Mouse (Mus musculus): ENCODE measurements around the gene B230307C23Rik.
A peak's percentile ranks its signal among the peaks of the same experiment; 100 is the strongest.
"Not testable (repeated sequence)": the region's sequence is repeated elsewhere in the genome, so short reads cannot be mapped to it uniquely, and the experiment has no call there.

The B230307C23Rik gene

GRCm38 (mm10) chr16:97996616-97997382 lies at the start of gene B230307C23Rik:
Gene B230307C23Rik (plus strand): TSS chr16:97997315.
- DNase-seq (ENCODE audit: low spot score in 2 of 2), result peak; percentile 91 to 94

- no peak for DNase-seq (ENCODE audit: low spot score in 2 of 2)
Observed at GRCm38 (mm10) chr16:97948836-97949235, 48.3 kb upstream of the B230307C23Rik start.

GRCm38 (mm10) chr16:97950061-97950460 lies 47.1 kb upstream of the B230307C23Rik start:
- no peak for DNase-seq (ENCODE audit: low spot score in 2 of 2)

GRCm38 (mm10) chr16:97952371-97952770 lies 44.7 kb upstream of the B230307C23Rik start:
- no peak for DNase-seq (ENCODE audit: low spot score in 2 of 2)

DNA sequence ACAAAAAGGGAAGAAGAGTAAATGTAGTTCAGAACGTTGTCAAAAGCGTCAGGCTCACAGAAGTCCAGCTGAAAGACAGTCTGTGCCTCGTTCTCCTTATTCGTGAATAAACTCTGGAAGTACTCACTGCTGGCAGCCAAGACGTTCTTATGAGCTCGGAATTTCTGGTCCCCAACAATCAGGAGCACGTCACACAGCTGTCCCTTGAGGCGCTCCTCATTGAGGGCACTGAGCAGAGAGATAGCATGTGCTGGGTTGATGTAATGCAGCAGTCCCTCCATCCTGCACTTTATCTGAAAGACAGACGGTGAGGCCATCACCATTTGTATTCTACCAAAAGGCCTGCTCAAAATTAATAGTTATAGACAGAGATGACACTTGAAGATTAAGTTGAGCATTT lies 44.3 kb upstream of the B230307C23Rik start:
- DNase-seq (ENCODE audit: low spot score in 2 of 2), result no peak

DNA sequence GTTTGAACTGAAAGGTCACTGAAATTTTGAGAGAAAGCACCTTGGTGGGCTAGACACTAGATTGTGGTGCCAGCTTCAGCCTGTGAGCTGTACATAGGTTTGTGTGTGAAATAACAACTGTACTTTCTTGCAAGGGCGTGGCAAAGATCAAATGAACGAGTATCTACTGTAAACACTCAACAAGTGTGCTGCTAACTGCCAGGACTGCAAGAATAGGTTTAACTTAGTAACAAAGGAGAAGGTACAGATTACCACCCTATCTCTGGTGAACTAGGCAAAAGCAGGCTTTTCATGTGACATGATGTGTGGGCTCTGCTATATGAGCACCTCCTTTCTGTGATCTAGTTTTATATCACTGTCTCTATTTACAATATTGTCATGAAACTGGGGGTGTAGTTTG lies 43.8 kb upstream of the B230307C23Rik start:
- DNase-seq (ENCODE audit: low spot score in 2 of 2), result no peak

DNA sequence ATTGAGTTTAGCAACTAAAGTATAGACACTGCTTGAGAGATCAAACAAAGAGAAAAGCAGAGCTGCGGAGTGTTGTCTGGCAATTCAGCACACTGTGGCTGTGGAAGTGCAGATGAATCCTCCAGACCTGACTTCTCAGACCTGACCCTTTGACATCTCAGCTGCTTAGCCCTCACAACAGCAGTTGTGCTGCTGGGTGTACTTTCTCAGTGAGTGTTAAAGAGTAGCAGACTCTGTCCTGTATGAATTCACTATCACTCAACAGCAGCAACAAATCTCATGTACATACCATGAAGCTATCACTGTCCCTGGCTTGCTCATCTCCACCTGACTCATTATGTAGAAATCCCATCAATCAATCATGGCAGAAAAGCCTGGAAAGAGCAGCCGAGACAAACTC lies 41.1 kb upstream of the B230307C23Rik start:
- no peak for DNase-seq (ENCODE audit: low spot score in 2 of 2)

- DNase-seq (ENCODE audit: low spot score in 2 of 2), result peak; percentile 48 to 54
Observed at GRCm38 (mm10) chr16:97957626-97958025, 39.5 kb upstream of the B230307C23Rik start.

GRCm38 (mm10) chr16:97958401-97958973 lies 38.6 kb upstream of the B230307C23Rik start:
- no peak for DNase-seq (ENCODE audit: low spot score in 2 of 2)

- DNase-seq (ENCODE audit: low spot score in 2 of 2), result no peak
Observed at GRCm38 (mm10) chr16:97960348-97960747, 36.8 kb upstream of the B230307C23Rik start.

GRCm38 (mm10) chr16:97961381-97962150 lies 35.5 kb upstream of the B230307C23Rik start:
- peak in 1 of 2 experiments; percentile 16 for DNase-seq (ENCODE audit: low spot score in 2 of 2)

DNA sequence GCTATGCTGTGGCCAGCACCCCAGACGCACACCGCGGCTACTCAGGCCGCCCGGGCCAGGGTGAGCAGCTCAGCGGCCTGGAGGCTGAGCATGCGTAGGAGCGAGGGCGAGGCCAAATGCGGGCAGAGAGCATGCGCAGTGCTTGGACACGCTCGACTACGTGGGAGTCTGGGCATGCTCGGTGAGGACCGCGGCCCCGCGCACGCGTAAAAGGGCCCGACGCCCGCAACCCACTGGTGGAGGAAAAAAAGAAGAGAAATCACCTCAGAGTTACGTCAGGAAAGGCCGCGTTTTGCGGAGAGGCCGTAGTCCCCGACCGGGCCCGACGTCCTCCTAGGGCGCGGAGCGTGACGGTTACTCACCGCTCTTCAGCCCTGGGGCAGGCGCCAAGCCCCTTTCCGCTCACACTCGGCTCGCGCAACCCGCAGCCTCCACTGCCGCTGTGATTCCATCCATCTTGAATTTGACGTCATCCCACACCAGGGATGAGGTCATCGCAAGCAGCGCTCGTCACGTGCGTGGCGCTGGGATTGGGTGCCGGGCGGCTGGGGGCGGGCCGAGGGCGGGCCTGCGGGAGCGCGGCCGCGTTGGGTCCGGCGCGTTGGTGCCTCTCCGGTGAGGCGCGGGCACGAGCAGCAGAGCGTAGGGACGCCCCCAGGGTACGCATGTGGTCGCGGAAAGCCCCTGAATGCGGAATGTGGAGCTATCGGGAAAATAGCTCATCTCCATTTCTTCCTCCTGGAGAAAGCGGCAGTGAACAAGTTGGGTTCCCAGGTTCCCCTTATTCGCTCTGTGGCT lies 34.8 kb upstream of the B230307C23Rik start, which contains the start of the genes C2cd2 and Zbtb21:
C2cd2 (minus strand) TSS at position 448 of the 798 bp plus-strand sequence.
Zbtb21 (minus strand) TSS at position 472 of the 798 bp plus-strand sequence.
- DNase-seq (ENCODE audit: low spot score in 2 of 2), result peak; percentile 96

- no peak for DNase-seq (ENCODE audit: low spot score in 2 of 2)
Observed at GRCm38 (mm10) chr16:97963956-97964540, 33.1 kb upstream of the B230307C23Rik start.

GRCm38 (mm10) chr16:97977277-97977676 lies 19.8 kb upstream of the B230307C23Rik start:
- DNase-seq (ENCODE audit: low spot score in 2 of 2), result no peak

DNA sequence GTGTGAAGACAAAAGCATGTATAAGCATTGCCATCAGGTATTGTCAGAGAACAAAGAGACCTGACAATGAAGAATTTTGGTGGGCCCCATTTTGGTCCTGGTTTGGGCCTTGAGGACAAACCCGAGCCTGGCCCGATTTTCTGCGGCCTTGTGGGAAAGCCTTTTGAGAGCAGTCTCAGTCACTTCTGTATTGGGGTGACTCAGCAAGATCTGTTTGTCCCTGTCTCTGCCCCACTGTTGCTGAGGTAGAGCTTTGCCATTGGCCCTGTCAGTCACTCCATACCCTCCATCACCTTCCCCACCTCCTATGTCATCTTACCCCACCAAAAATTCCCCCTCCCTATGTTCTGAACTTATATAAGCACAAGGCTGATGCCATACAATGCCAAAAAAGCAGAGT lies 19.4 kb upstream of the B230307C23Rik start:
- DNase-seq (ENCODE audit: low spot score in 2 of 2), result no peak

- DNase-seq (ENCODE audit: low spot score in 2 of 2), result no peak
Observed at GRCm38 (mm10) chr16:97981362-97981761, 15.8 kb upstream of the B230307C23Rik start.

DNA sequence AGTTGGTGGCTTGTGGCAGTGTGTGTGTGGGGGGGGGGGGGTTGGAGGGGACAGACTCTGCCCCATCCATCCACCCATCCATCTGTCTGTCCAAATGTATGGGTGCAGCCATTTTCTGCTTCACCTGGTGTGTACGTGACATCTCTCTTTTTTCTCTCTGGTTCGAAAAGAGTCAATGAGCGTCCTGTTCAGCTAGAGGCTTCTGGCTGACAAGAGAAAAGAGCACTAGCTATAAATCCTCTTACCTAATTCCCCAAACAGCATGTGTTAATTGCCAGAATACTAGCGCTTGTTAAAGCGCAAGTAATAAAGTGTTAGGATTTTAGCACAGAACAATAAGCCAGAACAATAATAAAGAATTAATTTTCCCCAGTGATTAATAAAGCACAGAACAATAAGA lies 12.5 kb upstream of the B230307C23Rik start:
- DNase-seq (ENCODE audit: low spot score in 2 of 2), result no peak

DNA sequence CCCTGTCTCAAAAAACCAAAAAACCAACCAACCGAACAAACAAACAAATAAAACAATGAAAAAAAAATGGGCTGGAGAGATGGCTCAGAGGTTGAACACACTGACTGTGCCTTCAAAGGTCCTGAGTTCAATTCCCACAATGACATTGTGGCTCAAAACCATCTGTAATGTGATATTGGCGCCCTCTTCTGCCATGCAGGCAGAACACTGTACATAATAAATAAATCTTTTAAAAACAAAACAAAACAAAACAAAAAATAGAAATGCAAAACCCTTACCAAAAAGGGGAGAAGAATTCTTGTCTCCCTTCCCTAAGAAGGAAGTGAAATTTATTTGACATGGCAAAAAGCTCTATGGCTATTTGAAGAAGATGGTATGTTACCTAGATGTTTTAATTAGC lies 5.6 kb upstream of the B230307C23Rik start:
- no peak for DNase-seq (ENCODE audit: low spot score in 2 of 2)

GRCm38 (mm10) chr16:97992477-97992876 lies 4.6 kb upstream of the B230307C23Rik start:
- not testable (repeated sequence) for DNase-seq (ENCODE audit: low spot score in 2 of 2)

- peak; percentile 66 to 75 for DNase-seq (ENCODE audit: low spot score in 2 of 2)
Observed at GRCm38 (mm10) chr16:97995849-97996615, 1.1 kb upstream of the B230307C23Rik start.
